Mouse (Mus musculus) hindbrain, postnatal 0 days (tissue): ENCODE measurements around the gene Dscam. TPM values are rescaled to one million over a fixed set of nuclear protein-coding genes. Genes with fewer than 3 reads are reported as not detected.

Experiments
- ATAC-seq: fragments of 200-750 bp; cut with Nextera tagmentation; 2 replicates; pipeline ENCODE4 v1.8.0; 2017; ENCODE audit warnings: mild to moderate bottlenecking, moderate TSS enrichment, moderate library complexity
- DNase-seq: peaks from one replicate; pipeline ENCODE4 v3.0.0-alpha.2; 2015; ENCODE audit warnings: low spot score
- H3K27ac ChIP-seq: fragments of 300-500 bp; sonication (generic); 2 replicates; pipeline ENCODE4 v1.5.1; 2014; ENCODE audit warnings: mild to moderate bottlenecking
- H3K27me3 ChIP-seq: fragments of 300-500 bp; sonication (generic); 2 replicates; pipeline ENCODE4 v1.6.1; 2014; ENCODE audit warnings: low read length, mixed read lengths; ENCODE audit not compliant: insufficient read depth
- H3K36me3 ChIP-seq: fragments of 300-500 bp; sonication (generic); 2 replicates; pipeline ENCODE4 v1.6.1; 2014; ENCODE audit warnings: low read length, mixed read lengths; ENCODE audit not compliant: insufficient read depth
- H3K4me1 ChIP-seq: fragments of 300-500 bp; sonication (generic); 2 replicates; pipeline ENCODE4 v1.6.1; 2014; ENCODE audit warnings: antibody characterized with exemption, low read length, mixed read lengths; ENCODE audit not compliant: insufficient read depth
- H3K4me2 ChIP-seq: fragments of 300-500 bp; sonication (generic); 2 replicates; pipeline ENCODE4 v1.6.1; 2014; ENCODE audit warnings: low read depth, mild to moderate bottlenecking, low read length, moderate library complexity, mixed read lengths
- H3K4me3 ChIP-seq: fragments of 300-500 bp; sonication (generic); 2 replicates; pipeline ENCODE4 v1.5.1; 2014; ENCODE audit warnings: low read length
- H3K9ac ChIP-seq: fragments of 300-500 bp; sonication (generic); replicated peaks from 2 replicates; pipeline ENCODE4 v1.6.1; 2014; ENCODE audit warnings: mild to moderate bottlenecking, low read length, moderate library complexity, mixed read lengths
- H3K9me3 ChIP-seq: fragments of 300-500 bp; sonication (generic); 2 replicates; pipeline ENCODE4 v1.6.1; 2016; ENCODE audit warnings: low read length, mixed read lengths
- CTCF ChIP-seq: IDR thresholded peaks from 2 replicates; pipeline ENCODE4 v1.5.1; 2016; ENCODE audit warnings: antibody characterized with exemption, control low read depth, low read depth
- WGBS: fragments of 180-500 bp; shearing (Covaris S2); extraction: QIAGEN DNeasy Blood & Tissue Kit; methylation state at CpG from one replicate; pipeline ENCODE4 v1.1.7; 2014; 5-methylcytosine and 5-hydroxymethylcytosine counted together
- polyA plus RNA-seq: library from polyadenylated mRNA; unstranded; fragments of >200 nt; fragmentation: Nextera tagmentation; extraction: Ambion mirVana; gene quantifications from 2 replicates; pipeline ENCODE4 v1.2.1, GENCODE M21; 2015
- total RNA-seq: library from RNA; depleted of rRNA; stranded (reverse); fragments of >200 nt; gene quantifications from 2 replicates; pipeline ENCODE4 v1.2.3, GENCODE M21; 2014

The Dscam gene
- total and polyA plus RNA-seq, 2 experiments from 2014 or later = 10.3 to 47.1 TPM

DNA sequence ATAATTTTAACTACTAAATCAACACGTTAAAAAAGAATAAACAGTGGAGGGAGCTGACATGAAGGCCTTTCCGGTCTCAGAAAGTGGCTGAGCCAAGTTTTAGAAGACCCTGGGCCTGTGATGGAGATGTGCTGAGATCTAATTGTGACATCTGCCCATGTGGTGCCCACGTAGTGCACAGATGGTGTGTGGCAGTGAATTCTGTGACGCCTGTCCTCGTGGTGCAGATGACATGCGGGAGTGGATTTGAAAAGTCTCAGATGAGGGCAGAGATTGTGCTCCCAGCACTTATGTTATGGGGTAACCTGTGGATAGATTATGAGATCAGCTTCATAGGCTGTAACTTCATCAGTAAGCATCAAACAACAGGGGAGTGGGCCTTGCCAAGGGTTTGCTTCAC is 321.6 kb downstream of the Dscam start:
- H3K9ac ChIP-seq = no peak overlapping the region
- no peak for TF ChIP-seq CTCF
- H3K36me3 ChIP-seq = no peaks in the 10 kb centered on the region
- no peaks in the 10 kb centered on the region for H3K27me3 ChIP-seq
- ATAC-seq (no peak), DNase-seq (no peak)
- no peak overlapping the region for H3K4me3 ChIP-seq
- H3K4me1 ChIP-seq = peaks cover 13% of the 10 kb centered on the region
- no peak overlapping the region for H3K27ac ChIP-seq
- no peaks in the 10 kb centered on the region for H3K9me3 ChIP-seq
- 69% methylated on average over 6 of the region's 6 CpGs for WGBS
- no peak overlapping the region for H3K4me2 ChIP-seq

- H3K9me3 ChIP-seq = no peaks in the 10 kb centered on the region
- ATAC-seq = no peak
- H3K9ac ChIP-seq = no peak overlapping the region
- no peak for DNase-seq
- H3K4me1 ChIP-seq = peaks cover 20% of the 10 kb centered on the region
- no peak overlapping the region for H3K4me2 ChIP-seq
- WGBS = 17% methylated on average over 1 of the region's 1 CpGs
- H3K27ac ChIP-seq = no peak overlapping the region
- no peak overlapping the region for H3K4me3 ChIP-seq
- no peaks in the 10 kb centered on the region for H3K27me3 ChIP-seq
- H3K36me3 ChIP-seq = no peaks in the 10 kb centered on the region
- no peak for TF ChIP-seq CTCF
Measured at GRCm38 (mm10) chr16:96846585-96846984, 324.0 kb downstream of the Dscam start.

- ATAC-seq (peak; percentile 40; the same call in 1 of the 2 replicates), DNase-seq (peak; percentile 34)
- H3K4me2 ChIP-seq = no peak overlapping the region
- no peak overlapping the region for H3K4me3 ChIP-seq
- no peak for TF ChIP-seq CTCF
- no peaks in the 10 kb centered on the region for H3K9me3 ChIP-seq
- no peaks in the 10 kb centered on the region for H3K36me3 ChIP-seq
- no peak overlapping the region for H3K9ac ChIP-seq
- H3K27me3 ChIP-seq = no peaks in the 10 kb centered on the region
- peaks cover 20% of the 10 kb centered on the region for H3K4me1 ChIP-seq
- 48% methylated on average over 3 of the region's 3 CpGs for WGBS
- no peak overlapping the region for H3K27ac ChIP-seq
Measured at GRCm38 (mm10) chr16:96846113-96846512, 324.4 kb downstream of the Dscam start.

DNA sequence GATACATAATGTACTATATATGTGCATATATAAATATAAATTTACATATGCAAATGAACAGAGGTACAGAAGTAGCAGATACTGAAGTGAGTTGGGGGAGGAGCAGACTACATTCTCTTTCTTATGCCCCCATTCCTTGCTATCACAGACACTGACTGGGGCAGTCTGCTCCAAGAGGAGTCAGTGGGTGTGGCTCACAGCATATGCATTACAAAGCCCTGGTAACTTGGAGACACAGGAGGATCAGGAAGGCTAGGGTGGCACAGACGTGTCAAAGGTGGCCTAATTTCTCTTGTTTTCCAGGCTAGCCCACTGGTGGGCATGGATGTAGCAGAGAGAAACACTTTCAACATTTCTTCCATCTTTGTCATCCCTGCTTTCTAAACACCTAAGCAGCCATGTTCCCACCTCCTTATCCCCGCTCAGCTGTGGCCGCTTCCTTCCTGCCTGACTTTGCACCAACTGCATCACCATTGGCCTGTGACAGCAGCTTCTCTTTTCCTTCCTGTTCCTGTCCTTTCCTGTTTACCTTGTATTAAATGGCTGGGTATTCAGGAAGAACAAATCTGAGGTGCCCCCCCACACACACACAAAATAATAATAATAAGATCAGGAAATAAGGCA is 325.0 kb downstream of the Dscam start:
- ATAC-seq (no peak), DNase-seq (no peak)
- Histone ChIP-seq H3K4me2 (no peak overlapping the region), H3K9me3 (no peaks in the 10 kb centered on the region), H3K4me3 (no peak overlapping the region), H3K4me1 (peaks cover 20% of the 10 kb centered on the region), H3K27ac (no peak overlapping the region), H3K9ac (no peak overlapping the region), H3K36me3 (no peaks in the 10 kb centered on the region), H3K27me3 (no peaks in the 10 kb centered on the region)
- TF ChIP-seq CTCF = no peak
- 74% methylated on average over 3 of the region's 3 CpGs for WGBS

DNA sequence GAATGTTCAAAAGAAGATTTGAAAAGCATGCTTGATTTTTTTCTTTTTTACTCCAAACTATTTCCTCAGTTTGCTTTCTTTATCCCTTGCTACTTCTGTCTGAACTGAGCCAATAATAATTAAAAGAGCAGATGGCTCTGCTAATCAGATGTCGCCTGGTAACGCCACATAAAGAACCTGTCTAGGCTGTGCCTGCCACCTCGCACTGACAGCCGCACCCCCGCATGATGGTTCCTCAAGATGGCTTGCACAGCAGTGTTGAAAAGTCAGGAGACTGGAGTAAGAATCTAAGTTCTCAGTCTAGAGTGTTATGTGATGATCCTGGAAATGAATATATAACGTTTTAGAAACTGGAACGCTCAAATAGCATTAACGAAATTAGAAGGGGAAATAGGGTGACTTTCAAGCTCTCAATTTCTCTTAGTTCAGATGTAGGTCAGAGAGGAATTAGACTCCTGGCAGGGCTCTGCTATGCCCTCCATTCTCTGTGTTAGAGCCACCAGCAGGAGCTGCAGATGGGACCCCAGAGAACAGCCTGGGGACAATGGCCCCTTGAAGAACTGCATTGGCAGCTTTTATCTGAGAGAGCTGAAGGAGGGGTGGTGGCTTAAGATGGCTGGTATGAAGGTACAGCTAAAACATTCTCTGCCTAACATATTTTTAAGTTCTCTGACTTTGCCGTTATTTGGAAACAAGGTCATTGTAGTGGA is 326.7 kb downstream of the Dscam start:
- H3K9me3 ChIP-seq = no peaks in the 10 kb centered on the region
- H3K27ac ChIP-seq = peak overlapping the region; percentile 45
- 44% methylated on average over 9 of the region's 9 CpGs for WGBS
- no peak for TF ChIP-seq CTCF
- H3K4me3 ChIP-seq = no peak overlapping the region
- DNase-seq = peak; percentile 58
- H3K27me3 ChIP-seq = no peaks in the 10 kb centered on the region
- ATAC-seq = 0 out of 2 replicates have a peak, but pooled peaks have one; percentile 55
- H3K36me3 ChIP-seq = no peaks in the 10 kb centered on the region
- no peak overlapping the region for H3K4me2 ChIP-seq
- H3K4me1 ChIP-seq = peaks cover 20% of the 10 kb centered on the region
- H3K9ac ChIP-seq = 0 out of 2 replicates have a peak overlapping the region, but pooled peaks have one; percentile 3

DNA sequence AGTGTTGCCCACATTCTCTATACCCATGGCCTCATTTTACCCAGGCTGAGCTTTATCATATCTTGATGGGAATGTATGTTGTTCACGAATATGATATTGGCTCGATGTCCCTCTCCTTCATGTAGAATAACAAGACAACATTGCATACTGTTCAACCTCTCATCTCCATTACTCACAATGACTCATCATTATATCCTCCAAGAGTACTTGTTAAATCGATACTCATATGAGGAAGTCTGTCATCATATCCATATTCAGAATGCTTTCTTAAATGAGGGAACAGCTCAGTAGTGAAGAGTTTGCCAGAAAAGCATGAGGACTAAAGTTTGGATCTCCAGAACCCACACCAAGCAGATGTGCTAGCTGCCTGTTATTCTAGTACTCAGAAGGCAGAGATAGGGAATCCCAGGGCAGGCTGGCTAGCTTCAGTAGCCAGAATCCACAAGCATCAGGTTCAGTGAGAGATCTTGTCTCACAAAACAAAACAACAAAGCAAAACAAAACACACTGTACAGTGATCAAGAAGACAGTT is 327.7 kb downstream of the Dscam start:
- Histone ChIP-seq H3K9ac (no peak overlapping the region), H3K36me3 (no peaks in the 10 kb centered on the region), H3K4me2 (no peak overlapping the region), H3K27me3 (no peaks in the 10 kb centered on the region), H3K4me3 (no peak overlapping the region), H3K27ac (peak overlapping the region; percentile 45; the same call in 1 of the 2 replicates), H3K9me3 (no peaks in the 10 kb centered on the region), H3K4me1 (peaks cover 20% of the 10 kb centered on the region)
- ATAC-seq = no peak
- no peak for DNase-seq
- 90% methylated on average over 3 of the region's 3 CpGs for WGBS
- no peak for TF ChIP-seq CTCF
